Mouse (Mus musculus) megakaryocyte, embryonic 14.5 days (primary cell): ENCODE measurements at regions not wholly inside any gene's neighbourhood (a gene's known extent, or its start where the extent isn't known, plus 50 kb on each side); places are given as distances from the start of the nearest gene placed in this dataset.

ENCODE experiments used
- FLI1 ChIP-seq: IDR thresholded peaks from 2 replicates; pipeline ENCODE4 v1.6.1; 2012; ENCODE audit warnings: low read length, inconsistent platforms, mixed read lengths
- GATA1 ChIP-seq: IDR thresholded peaks from 3 replicates; pipeline ENCODE4 v1.6.1; 2012; ENCODE audit warnings: mixed read lengths, low read length, inconsistent platforms, borderline replicate concordance

DNA sequence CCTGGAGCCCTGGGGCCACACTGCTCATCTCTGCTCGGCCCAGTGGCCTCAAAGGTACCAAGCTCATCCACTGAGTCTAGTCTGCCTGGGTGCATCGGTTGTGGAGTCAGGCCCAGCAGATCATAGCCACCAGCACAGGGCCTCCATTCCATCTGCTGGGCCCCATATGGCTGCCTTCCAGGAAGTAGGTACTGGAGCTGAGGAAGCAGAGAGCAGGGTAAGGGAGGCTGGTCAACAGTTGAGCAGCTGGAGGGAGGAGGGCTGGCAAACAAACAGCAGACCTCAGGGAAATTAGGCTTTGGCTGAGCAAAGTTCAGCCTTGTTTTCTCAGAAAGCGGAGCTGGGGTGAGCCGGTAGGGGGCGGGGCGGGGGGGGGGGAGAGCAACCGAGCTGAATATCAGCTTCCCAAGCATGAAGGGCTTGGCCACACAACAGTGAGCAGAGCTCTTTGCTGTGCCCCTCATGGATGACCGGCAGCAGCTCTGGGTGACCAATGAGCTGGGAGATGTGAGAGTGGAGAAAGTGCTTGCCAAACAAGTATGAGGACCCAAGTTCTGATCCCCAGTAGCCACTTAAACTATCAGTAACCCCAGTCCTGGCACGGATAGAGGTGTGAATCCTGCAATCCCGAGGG is 121.0 kb downstream of the Tomm20 start:
- TF ChIP-seq FLI1, result no peak
- TF ChIP-seq GATA1, result no peak
